Mouse (Mus musculus): ENCODE measurements around the gene Ano4. TPM values are rescaled to one million over a fixed set of nuclear protein-coding genes. Genes with fewer than 3 reads are reported as not detected.

Ano4 gene
- polyA plus RNA-seq, 1 experiment from 2014 or later: 1.1 TPM

- 94% methylated on average over 3 of the region's 3 CpGs for WGBS
Measured at GRCm38 (mm10) chr10:89273001-89273680, 71.4 kb downstream of the Ano4 start.

GRCm38 (mm10) chr10:89267312-89267711, 77.2 kb downstream of the Ano4 start:
- Histone ChIP-seq H3K9me3 (no peaks in the 10 kb centered on the region), H3K27me3 (no peaks in the 10 kb centered on the region), H3K9ac (no peak overlapping the region), H3K36me3 (no peaks in the 10 kb centered on the region), H3K4me1 (no peaks in the 10 kb centered on the region), H3K27ac (no peak overlapping the region), H3K4me2 (no peak overlapping the region), H3K4me3 (no peak overlapping the region)
- no peak for ATAC-seq (ENCODE audit: borderline replicate concordance, extremely low read depth, low FRiP score, low TSS enrichment)
- WGBS: 76% methylated on average over 3 of the region's 3 CpGs

More at GRCm38 (mm10) chr10:89273001-89273680, 71.4 kb downstream of the Ano4 start:
- no peak overlapping the region for H3K27ac ChIP-seq
- no peaks in the 10 kb centered on the region for H3K4me1 ChIP-seq
- no peak overlapping the region for H3K4me2 ChIP-seq
- no peak for ATAC-seq (ENCODE audit: borderline replicate concordance, extremely low read depth, low FRiP score, low TSS enrichment)
- H3K4me3 ChIP-seq: no peak overlapping the region
- H3K9me3 ChIP-seq: no peaks in the 10 kb centered on the region
- no peak overlapping the region for H3K9ac ChIP-seq
- no peaks in the 10 kb centered on the region for H3K27me3 ChIP-seq
- H3K36me3 ChIP-seq: no peaks in the 10 kb centered on the region

DNA sequence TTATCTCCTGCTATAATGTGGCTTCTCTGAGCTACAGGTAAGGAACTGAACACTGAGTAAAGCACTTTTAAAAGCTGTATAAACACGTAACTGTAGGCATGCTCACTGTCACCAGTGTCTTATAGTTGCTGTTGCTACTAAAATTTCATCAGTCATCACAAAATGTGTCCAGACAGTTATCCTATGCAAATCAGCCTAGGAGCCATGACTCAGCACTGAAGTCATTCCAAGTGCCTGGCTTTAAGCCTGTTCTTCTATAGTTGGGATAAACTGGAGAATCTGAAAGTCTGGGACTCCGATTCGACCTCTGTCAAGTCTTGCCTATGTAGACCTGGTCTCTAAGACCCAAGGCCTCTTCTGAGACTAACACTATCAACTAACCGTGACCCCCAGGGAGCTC, 81.2 kb downstream of the Ano4 start:
- no peak for ATAC-seq (ENCODE audit: borderline replicate concordance, extremely low read depth, low FRiP score, low TSS enrichment)
- H3K4me3 ChIP-seq: no peak overlapping the region
- WGBS: 78% methylated on average over 4 of the region's 4 CpGs
- no peaks in the 10 kb centered on the region for H3K9me3 ChIP-seq
- H3K36me3 ChIP-seq: no peaks in the 10 kb centered on the region
- no peak overlapping the region for H3K27ac ChIP-seq
- no peak overlapping the region for H3K9ac ChIP-seq
- H3K27me3 ChIP-seq: no peaks in the 10 kb centered on the region
- no peak overlapping the region for H3K4me2 ChIP-seq
- no peaks in the 10 kb centered on the region for H3K4me1 ChIP-seq

GRCm38 (mm10) chr10:89257457-89258381, 86.8 kb downstream of the Ano4 start:
- no peak overlapping the region for H3K27ac ChIP-seq
- H3K27me3 ChIP-seq: peaks cover 7% of the 10 kb centered on the region; the same call in 1 of the 2 replicates
- peak overlapping the region; percentile 25 for H3K4me3 ChIP-seq
- 3% methylated on average over 16 of the region's 16 CpGs for WGBS
- peak overlapping the region; percentile 53 for H3K4me2 ChIP-seq
- peaks cover 17% of the 10 kb centered on the region; the same call in 1 of the 2 replicates for H3K4me1 ChIP-seq
- no peaks in the 10 kb centered on the region for H3K36me3 ChIP-seq
- peak; percentile 51; the same call in 1 of the 2 replicates for ATAC-seq (ENCODE audit: borderline replicate concordance, extremely low read depth, low FRiP score, low TSS enrichment)
- H3K9me3 ChIP-seq: no peaks in the 10 kb centered on the region
- no peak overlapping the region for H3K9ac ChIP-seq

DNA sequence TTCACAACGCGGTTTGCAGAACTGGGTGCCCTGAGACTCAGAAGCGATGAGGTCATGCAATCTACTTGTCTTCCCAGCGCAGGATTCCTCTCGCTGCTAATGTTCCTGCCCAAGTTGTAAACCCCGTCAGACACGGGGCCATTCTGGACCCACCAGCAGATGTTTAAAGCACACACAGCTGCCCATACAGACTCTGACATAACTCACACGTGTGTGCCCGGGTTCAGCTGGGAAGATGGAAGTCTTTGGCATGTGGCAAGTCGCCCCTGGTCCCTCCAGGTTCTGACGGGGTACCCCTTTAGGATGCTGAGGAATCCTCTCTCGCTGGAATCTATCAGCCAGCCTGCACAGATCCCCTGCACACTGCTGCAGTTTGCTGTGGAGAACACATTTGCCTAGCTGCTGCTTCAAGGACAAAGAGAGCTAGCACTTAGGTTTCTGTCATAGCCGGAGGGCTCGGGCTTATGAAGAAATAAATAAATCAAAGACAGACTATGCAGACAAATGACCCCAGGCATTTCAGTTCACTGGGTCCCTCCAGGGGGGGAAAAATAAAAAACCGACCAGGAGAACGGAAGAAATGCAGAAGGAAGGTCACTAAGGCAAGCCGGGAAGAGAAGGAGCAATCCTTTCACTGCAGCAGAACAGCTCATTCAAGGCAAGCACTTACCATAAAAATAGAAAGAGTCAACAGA, 87.7 kb downstream of the Ano4 start:
- peak overlapping the region; percentile 53 for H3K4me2 ChIP-seq
- H3K9me3 ChIP-seq: no peaks in the 10 kb centered on the region
- no peaks in the 10 kb centered on the region for H3K36me3 ChIP-seq
- H3K4me3 ChIP-seq: peak overlapping the region; percentile 25
- no peak overlapping the region for H3K27ac ChIP-seq
- no peak overlapping the region for H3K9ac ChIP-seq
- peaks cover 7% of the 10 kb centered on the region; the same call in 1 of the 2 replicates for H3K27me3 ChIP-seq
- WGBS: 3% methylated on average over 17 of the region's 17 CpGs
- peaks cover 17% of the 10 kb centered on the region; the same call in 1 of the 2 replicates for H3K4me1 ChIP-seq
- ATAC-seq (ENCODE audit: borderline replicate concordance, extremely low read depth, low FRiP score, low TSS enrichment): no peak

GRCm38 (mm10) chr10:89254765-89255164, 89.8 kb downstream of the Ano4 start:
- WGBS: 71% methylated on average over 5 of the region's 5 CpGs
- H3K36me3 ChIP-seq: no peaks in the 10 kb centered on the region
- peaks cover 7% of the 10 kb centered on the region; the same call in 1 of the 2 replicates for H3K27me3 ChIP-seq
- ATAC-seq (ENCODE audit: borderline replicate concordance, extremely low read depth, low FRiP score, low TSS enrichment): no peak
- no peak overlapping the region for H3K27ac ChIP-seq
- no peak overlapping the region for H3K9ac ChIP-seq
- no peak overlapping the region for H3K4me3 ChIP-seq
- peaks cover 17% of the 10 kb centered on the region; the same call in 1 of the 2 replicates for H3K4me1 ChIP-seq
- no peaks in the 10 kb centered on the region for H3K9me3 ChIP-seq
- no peak overlapping the region for H3K4me2 ChIP-seq

DNA sequence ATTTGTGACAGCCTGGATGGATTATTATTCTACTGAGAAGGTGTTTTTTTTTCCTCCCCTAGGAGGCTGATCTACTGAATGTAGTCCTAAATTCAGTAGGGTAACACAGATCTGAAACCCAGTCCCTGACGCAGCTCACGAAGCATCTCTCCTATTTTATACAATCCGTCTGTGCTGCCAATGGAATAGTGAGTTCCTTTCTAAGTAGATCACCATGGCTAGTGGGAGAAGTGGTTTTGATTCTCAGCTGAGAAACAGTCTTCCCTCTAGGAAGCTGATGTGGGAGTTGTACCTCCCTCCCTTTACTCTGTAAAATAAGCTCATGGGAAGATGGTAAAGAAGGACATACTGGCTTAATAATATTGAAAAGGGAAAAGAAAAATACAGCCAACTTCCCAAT, 90.8 kb downstream of the Ano4 start:
- H3K27me3 ChIP-seq: peaks cover 7% of the 10 kb centered on the region; the same call in 1 of the 2 replicates
- no peaks in the 10 kb centered on the region for H3K9me3 ChIP-seq
- H3K4me3 ChIP-seq: no peak overlapping the region
- no peak for ATAC-seq (ENCODE audit: borderline replicate concordance, extremely low read depth, low FRiP score, low TSS enrichment)
- H3K27ac ChIP-seq: no peak overlapping the region
- H3K9ac ChIP-seq: no peak overlapping the region
- no peaks in the 10 kb centered on the region for H3K36me3 ChIP-seq
- peaks cover 17% of the 10 kb centered on the region; the same call in 1 of the 2 replicates for H3K4me1 ChIP-seq
- no peak overlapping the region for H3K4me2 ChIP-seq
- WGBS: 49% methylated on average over 3 of the region's 3 CpGs

DNA sequence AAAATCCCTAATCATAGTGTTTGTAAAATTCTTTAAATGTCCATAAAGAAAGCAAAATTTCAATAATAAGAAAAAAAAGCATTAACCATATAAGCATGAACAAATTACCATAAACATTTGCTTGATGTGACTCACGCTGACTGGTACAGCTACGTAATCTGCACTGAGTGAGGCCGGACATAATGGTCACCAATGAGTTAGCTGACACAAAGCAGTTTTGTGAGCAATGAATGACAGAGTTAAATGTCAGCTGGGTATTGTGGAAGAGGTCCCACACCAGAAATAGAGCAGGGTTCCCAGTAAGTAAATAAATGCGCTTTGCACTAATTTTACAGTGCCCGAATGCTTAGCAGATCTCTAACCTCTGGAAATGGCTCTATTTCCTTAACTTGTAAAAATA, 91.9 kb downstream of the Ano4 start:
- H3K4me3 ChIP-seq: no peak overlapping the region
- no peaks in the 10 kb centered on the region for H3K9me3 ChIP-seq
- H3K9ac ChIP-seq: no peak overlapping the region
- WGBS: 60% methylated on average over 5 of the region's 5 CpGs
- H3K27me3 ChIP-seq: peaks cover 3% of the 10 kb centered on the region; the same call in 1 of the 2 replicates
- no peak for ATAC-seq (ENCODE audit: borderline replicate concordance, extremely low read depth, low FRiP score, low TSS enrichment)
- no peaks in the 10 kb centered on the region for H3K36me3 ChIP-seq
- H3K27ac ChIP-seq: no peak overlapping the region
- H3K4me2 ChIP-seq: no peak overlapping the region
- H3K4me1 ChIP-seq: peaks cover 13% of the 10 kb centered on the region; the same call in 1 of the 2 replicates

GRCm38 (mm10) chr10:89243808-89244207, 100.8 kb downstream of the Ano4 start:
- Histone ChIP-seq H3K4me1 (no peaks in the 10 kb centered on the region), H3K36me3 (no peaks in the 10 kb centered on the region), H3K27ac (no peak overlapping the region), H3K4me2 (no peak overlapping the region), H3K4me3 (no peak overlapping the region), H3K9me3 (no peaks in the 10 kb centered on the region), H3K9ac (no peak overlapping the region), H3K27me3 (no peaks in the 10 kb centered on the region)
- no peak for ATAC-seq (ENCODE audit: borderline replicate concordance, extremely low read depth, low FRiP score, low TSS enrichment)
- 82% methylated on average over 1 of the region's 1 CpGs for WGBS

GRCm38 (mm10) chr10:89224524-89224923, 120.0 kb downstream of the Ano4 start:
- H3K4me2 ChIP-seq: no peak overlapping the region
- H3K4me3 ChIP-seq: no peak overlapping the region
- no peaks in the 10 kb centered on the region for H3K27me3 ChIP-seq
- H3K4me1 ChIP-seq: no peaks in the 10 kb centered on the region
- H3K27ac ChIP-seq: no peak overlapping the region
- H3K9ac ChIP-seq: no peak overlapping the region
- ATAC-seq (ENCODE audit: borderline replicate concordance, extremely low read depth, low FRiP score, low TSS enrichment): no peak
- no peaks in the 10 kb centered on the region for H3K36me3 ChIP-seq
- WGBS: 33% methylated on average over 7 of the region's 7 CpGs
- no peaks in the 10 kb centered on the region for H3K9me3 ChIP-seq

- no peak for ATAC-seq (ENCODE audit: borderline replicate concordance, extremely low read depth, low FRiP score, low TSS enrichment)
- H3K9ac ChIP-seq: no peak overlapping the region
- no peak overlapping the region for H3K27ac ChIP-seq
- WGBS: 68% methylated on average over 6 of the region's 6 CpGs
- H3K36me3 ChIP-seq: no peaks in the 10 kb centered on the region
- H3K4me1 ChIP-seq: no peaks in the 10 kb centered on the region
- H3K4me2 ChIP-seq: no peak overlapping the region
- H3K9me3 ChIP-seq: no peaks in the 10 kb centered on the region
- no peaks in the 10 kb centered on the region for H3K27me3 ChIP-seq
- no peak overlapping the region for H3K4me3 ChIP-seq
Measured at GRCm38 (mm10) chr10:89222284-89222989, 122.1 kb downstream of the Ano4 start.

Measured in lung, embryonic 15.5 days (tissue).